Mouse (Mus musculus): ENCODE results near the gene Zfp13. TPM values are rescaled to one million over a fixed set of nuclear protein-coding genes. Genes with fewer than 3 reads are reported as not detected.

Zfp13 gene
- polyA plus RNA-seq, 1 experiment from 2014 or later: 11.8 TPM

GRCm38 (mm10) chr17:23553634-23554120, 45.6 kb downstream of the Zfp13 start:
- Histone ChIP-seq H3K9me3 (replicated peaks; ENCODE audit: control insufficient read depth, low read length) (no peaks in the 10 kb centered on the region), H3K36me3 (ENCODE audit: control insufficient read depth, insufficient read depth, low read length) (0 out of 2 replicates have a peak, but pooled peaks cover 3% of the 10 kb centered on the region), H3K27ac (ENCODE audit: low read length) (no peak overlapping the region), H3K9ac (ENCODE audit: low read length) (no peak overlapping the region), H3K4me3 (replicated peaks; ENCODE audit: low read length) (no peak overlapping the region), H3K27me3 (ENCODE audit: control insufficient read depth, insufficient read depth, low read length) (no peaks in the 10 kb centered on the region), H3K4me2 (ENCODE audit: low read depth, low read length) (no peak overlapping the region), H3K4me1 (ENCODE audit: control insufficient read depth, insufficient read depth, low read length) (peaks cover 9% of the 10 kb centered on the region)
- no peak for ATAC-seq (ENCODE audit: insufficient read depth, low FRiP score)
- 55% methylated on average over 1 of the region's 1 CpGs for WGBS

- H3K4me1 ChIP-seq (ENCODE audit: control insufficient read depth, insufficient read depth, low read length): peaks cover 9% of the 10 kb centered on the region
- no peak overlapping the region for H3K9ac ChIP-seq (ENCODE audit: low read length)
- ATAC-seq (ENCODE audit: insufficient read depth, low FRiP score): no peak
- H3K9me3 ChIP-seq (replicated peaks; ENCODE audit: control insufficient read depth, low read length): no peaks in the 10 kb centered on the region
- H3K4me2 ChIP-seq (ENCODE audit: low read depth, low read length): no peak overlapping the region
- 83% methylated on average over 8 of the region's 8 CpGs for WGBS
- no peaks in the 10 kb centered on the region for H3K27me3 ChIP-seq (ENCODE audit: control insufficient read depth, insufficient read depth, low read length)
- H3K36me3 ChIP-seq (ENCODE audit: control insufficient read depth, insufficient read depth, low read length): 0 out of 2 replicates have a peak, but pooled peaks cover 3% of the 10 kb centered on the region
- no peak overlapping the region for H3K27ac ChIP-seq (ENCODE audit: low read length)
- no peak overlapping the region for H3K4me3 ChIP-seq (replicated peaks; ENCODE audit: low read length)
Measured at GRCm38 (mm10) chr17:23552896-23553633, 46.2 kb downstream of the Zfp13 start.

GRCm38 (mm10) chr17:23551963-23552362, 47.3 kb downstream of the Zfp13 start:
- Histone ChIP-seq H3K9me3 (replicated peaks; ENCODE audit: control insufficient read depth, low read length) (no peaks in the 10 kb centered on the region), H3K27ac (ENCODE audit: low read length) (no peak overlapping the region), H3K4me1 (ENCODE audit: control insufficient read depth, insufficient read depth, low read length) (peaks cover 9% of the 10 kb centered on the region), H3K36me3 (ENCODE audit: control insufficient read depth, insufficient read depth, low read length) (0 out of 2 replicates have a peak, but pooled peaks cover 2% of the 10 kb centered on the region), H3K27me3 (ENCODE audit: control insufficient read depth, insufficient read depth, low read length) (no peaks in the 10 kb centered on the region), H3K4me3 (replicated peaks; ENCODE audit: low read length) (no peak overlapping the region), H3K9ac (ENCODE audit: low read length) (no peak overlapping the region), H3K4me2 (ENCODE audit: low read depth, low read length) (no peak overlapping the region)
- ATAC-seq (ENCODE audit: insufficient read depth, low FRiP score): no peak
- 59% methylated on average over 5 of the region's 5 CpGs for WGBS

- peaks cover 9% of the 10 kb centered on the region for H3K4me1 ChIP-seq (ENCODE audit: control insufficient read depth, insufficient read depth, low read length)
- H3K4me3 ChIP-seq (replicated peaks; ENCODE audit: low read length): peak overlapping the region; percentile 59
- H3K36me3 ChIP-seq (ENCODE audit: control insufficient read depth, insufficient read depth, low read length): no peaks in the 10 kb centered on the region
- H3K4me2 ChIP-seq (ENCODE audit: low read depth, low read length): peak overlapping the region; percentile 66
- ATAC-seq (ENCODE audit: insufficient read depth, low FRiP score): no peak
- H3K27me3 ChIP-seq (ENCODE audit: control insufficient read depth, insufficient read depth, low read length): no peaks in the 10 kb centered on the region
- H3K9me3 ChIP-seq (replicated peaks; ENCODE audit: control insufficient read depth, low read length): no peaks in the 10 kb centered on the region
- H3K9ac ChIP-seq (ENCODE audit: low read length): peak overlapping the region; percentile 77
- H3K27ac ChIP-seq (ENCODE audit: low read length): peak overlapping the region; percentile 93; the same call in 1 of the 2 replicates
Measured at GRCm38 (mm10) chr17:23551416-23551815, 47.9 kb downstream of the Zfp13 start.

GRCm38 (mm10) chr17:23550856-23551255, 48.4 kb downstream of the Zfp13 start:
- 1% methylated on average over 15 of the region's 15 CpGs for WGBS

DNA sequence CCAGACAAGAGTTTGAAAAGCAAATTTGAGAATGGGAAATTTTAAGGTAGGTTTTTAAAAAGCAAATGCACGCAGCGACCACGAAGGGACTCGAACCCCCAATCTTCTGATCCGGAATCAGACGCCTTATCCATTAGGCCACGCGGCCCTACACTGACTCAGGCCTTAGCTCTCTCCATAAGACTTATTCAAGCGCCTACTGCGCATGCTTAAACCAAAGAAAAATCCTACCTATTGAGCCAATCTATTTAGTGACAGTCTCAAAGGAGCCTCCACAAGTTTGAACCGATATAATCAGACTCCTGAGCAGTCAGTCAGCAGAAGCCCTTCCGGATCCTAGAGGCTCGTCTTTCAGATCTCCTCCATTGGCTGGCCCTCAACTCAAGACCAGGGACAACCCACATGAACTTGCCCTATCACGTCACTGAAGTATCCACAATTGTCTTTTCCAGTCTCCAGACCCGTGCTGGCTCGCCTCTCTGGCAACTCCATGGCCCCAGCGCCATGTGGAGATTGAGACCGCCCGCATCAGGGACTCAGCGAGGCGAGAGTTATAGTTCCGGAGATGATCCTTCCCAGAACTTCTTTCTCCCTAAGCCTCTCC, 49.0 kb downstream of the Zfp13 start:
- Histone ChIP-seq H3K27me3 (ENCODE audit: control insufficient read depth, insufficient read depth, low read length) (no peaks in the 10 kb centered on the region), H3K4me3 (replicated peaks; ENCODE audit: low read length) (peak overlapping the region; percentile 59), H3K4me2 (ENCODE audit: low read depth, low read length) (peak overlapping the region; percentile 66), H3K4me1 (ENCODE audit: control insufficient read depth, insufficient read depth, low read length) (peaks cover 9% of the 10 kb centered on the region), H3K36me3 (ENCODE audit: control insufficient read depth, insufficient read depth, low read length) (no peaks in the 10 kb centered on the region), H3K9ac (ENCODE audit: low read length) (peak overlapping the region; percentile 77), H3K9me3 (replicated peaks; ENCODE audit: control insufficient read depth, low read length) (no peaks in the 10 kb centered on the region), H3K27ac (ENCODE audit: low read length) (peak overlapping the region; percentile 93)
- WGBS: under 1% methylated on average over 22 of the region's 22 CpGs
- ATAC-seq (ENCODE audit: insufficient read depth, low FRiP score): peak; percentile 71

More at GRCm38 (mm10) chr17:23550856-23551255, 48.4 kb downstream of the Zfp13 start:
- Histone ChIP-seq H3K9ac (ENCODE audit: low read length) (peak overlapping the region; percentile 77), H3K9me3 (replicated peaks; ENCODE audit: control insufficient read depth, low read length) (no peaks in the 10 kb centered on the region), H3K4me3 (replicated peaks; ENCODE audit: low read length) (peak overlapping the region; percentile 59), H3K4me1 (ENCODE audit: control insufficient read depth, insufficient read depth, low read length) (peaks cover 9% of the 10 kb centered on the region), H3K4me2 (ENCODE audit: low read depth, low read length) (peak overlapping the region; percentile 66), H3K27ac (ENCODE audit: low read length) (peak overlapping the region; percentile 93), H3K36me3 (ENCODE audit: control insufficient read depth, insufficient read depth, low read length) (no peaks in the 10 kb centered on the region), H3K27me3 (ENCODE audit: control insufficient read depth, insufficient read depth, low read length) (no peaks in the 10 kb centered on the region)
- no peak for ATAC-seq (ENCODE audit: insufficient read depth, low FRiP score)

GRCm38 (mm10) chr17:23549441-23549840, 49.8 kb downstream of the Zfp13 start:
- peak overlapping the region; percentile 37 for H3K9ac ChIP-seq (ENCODE audit: low read length)
- no peak for ATAC-seq (ENCODE audit: insufficient read depth, low FRiP score)
- H3K36me3 ChIP-seq (ENCODE audit: control insufficient read depth, insufficient read depth, low read length): no peaks in the 10 kb centered on the region
- H3K4me3 ChIP-seq (replicated peaks; ENCODE audit: low read length): peak overlapping the region; percentile 59
- 6% methylated on average over 9 of the region's 9 CpGs for WGBS
- H3K27ac ChIP-seq (ENCODE audit: low read length): no peak overlapping the region
- no peaks in the 10 kb centered on the region for H3K27me3 ChIP-seq (ENCODE audit: control insufficient read depth, insufficient read depth, low read length)
- H3K9me3 ChIP-seq (replicated peaks; ENCODE audit: control insufficient read depth, low read length): no peaks in the 10 kb centered on the region
- peak overlapping the region; percentile 66 for H3K4me2 ChIP-seq (ENCODE audit: low read depth, low read length)
- H3K4me1 ChIP-seq (ENCODE audit: control insufficient read depth, insufficient read depth, low read length): peaks cover 9% of the 10 kb centered on the region

DNA sequence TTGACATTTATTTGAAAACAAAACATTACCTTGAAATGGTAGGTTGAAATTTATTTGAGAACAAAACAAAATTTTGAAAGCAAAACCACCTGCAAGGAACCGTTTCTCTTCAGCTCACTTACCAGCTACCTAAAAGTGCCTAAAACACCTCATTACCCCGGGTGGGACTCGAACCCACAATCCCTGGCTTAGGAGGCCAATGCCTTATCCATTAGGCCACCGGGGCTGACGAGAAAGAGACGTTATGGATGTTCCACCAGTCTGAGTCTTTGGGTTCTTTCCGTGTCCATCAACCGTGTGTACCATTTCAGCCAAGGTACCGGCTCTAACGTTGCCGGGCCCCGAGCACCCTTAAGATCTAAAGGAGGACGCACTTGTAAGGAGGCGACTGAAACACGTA, 50.7 kb downstream of the Zfp13 start:
- Histone ChIP-seq H3K27ac (ENCODE audit: low read length) (no peak overlapping the region), H3K4me2 (ENCODE audit: low read depth, low read length) (peak overlapping the region; percentile 66), H3K27me3 (ENCODE audit: control insufficient read depth, insufficient read depth, low read length) (no peaks in the 10 kb centered on the region), H3K9ac (ENCODE audit: low read length) (peak overlapping the region; percentile 37; the same call in 1 of the 2 replicates), H3K9me3 (replicated peaks; ENCODE audit: control insufficient read depth, low read length) (no peaks in the 10 kb centered on the region), H3K4me3 (replicated peaks; ENCODE audit: low read length) (peak overlapping the region; percentile 59), H3K4me1 (ENCODE audit: control insufficient read depth, insufficient read depth, low read length) (peaks cover 9% of the 10 kb centered on the region), H3K36me3 (ENCODE audit: control insufficient read depth, insufficient read depth, low read length) (no peaks in the 10 kb centered on the region)
- peak; percentile 20; the same call in 1 of the 2 replicates for ATAC-seq (ENCODE audit: insufficient read depth, low FRiP score)
- 2% methylated on average over 15 of the region's 15 CpGs for WGBS

Data from stomach, embryonic 16.5 days (tissue).